Mouse (Mus musculus) neural tube, postnatal 0 days (tissue): ENCODE data around the gene Olfr361. TPM values are rescaled to one million over a fixed set of nuclear protein-coding genes. Genes with fewer than 3 reads are reported as not detected.

Experiments used
- polyA plus RNA-seq: library from polyadenylated mRNA; unstranded; fragments of >200 nt; fragmentation: Nextera tagmentation; extraction: Ambion mirVana; gene quantifications from 2 replicates; pipeline ENCODE4 v1.2.1, GENCODE M21; 2015

Olfr361 gene
- not detected in 2 replicates for polyA plus RNA-seq

DNA sequence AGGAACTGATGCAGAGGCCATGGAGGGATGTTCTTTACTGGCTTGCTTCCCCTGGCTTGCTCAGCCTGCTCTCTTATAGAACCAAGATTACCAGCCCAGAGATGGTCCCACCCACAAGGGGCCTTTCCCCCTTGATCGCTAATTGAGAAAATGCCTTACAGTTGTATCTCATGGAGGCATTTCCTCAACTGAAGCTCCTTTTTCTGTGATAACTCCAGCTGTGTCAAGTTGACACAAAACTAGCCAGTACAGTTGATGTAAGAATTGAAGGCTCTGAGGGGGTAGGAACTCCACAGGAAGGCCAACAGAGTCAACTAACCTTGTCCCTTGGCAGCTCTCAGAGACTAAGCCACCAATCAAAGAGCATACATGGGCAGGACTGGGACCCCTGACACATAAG lies at the start of gene Olfr361:
Olfr361 (minus strand) TSS at position 101 of the 400 bp plus-strand sequence.

DNA sequence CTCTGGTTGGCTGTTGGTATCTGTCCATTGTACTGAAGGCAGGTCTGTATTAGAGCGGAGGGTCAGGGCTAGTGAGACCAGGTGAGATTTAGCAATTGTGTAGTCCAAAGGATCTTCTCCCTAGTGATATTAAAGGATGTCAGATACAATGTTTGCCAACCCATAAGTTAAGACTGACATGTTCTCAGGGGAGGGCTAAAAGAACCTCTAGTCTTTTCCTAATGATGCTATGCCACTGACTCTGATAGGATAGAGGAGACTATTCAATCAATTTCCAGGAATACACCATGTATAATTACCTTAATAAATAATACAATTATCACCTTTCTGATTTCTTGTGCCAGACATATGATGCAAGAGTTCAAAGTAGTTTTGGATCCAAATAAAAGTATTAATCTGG lies 28.7 kb upstream of the Olfr361 start, which contains the start of gene Olfr362:
Olfr362 (minus strand) TSS at position 101 of the 400 bp plus-strand sequence.

DNA sequence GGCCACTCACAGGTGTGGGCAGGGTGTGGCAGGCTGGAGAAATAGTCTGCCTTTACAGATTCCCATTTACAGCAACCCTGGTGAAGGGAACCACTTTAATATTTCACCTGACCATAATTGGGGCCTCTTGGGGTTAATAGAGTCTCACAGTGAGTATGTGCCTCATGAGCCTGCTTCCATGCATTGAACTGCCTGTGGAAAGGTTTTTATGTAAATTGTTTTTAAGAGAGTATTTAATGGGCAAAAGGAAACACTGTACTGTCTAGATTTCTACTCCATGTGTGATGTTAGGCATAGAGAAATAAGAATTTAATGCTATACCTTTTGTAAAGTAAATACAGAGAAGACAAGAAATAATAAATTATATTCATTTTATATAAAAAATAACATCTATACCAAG lies 23.6 kb downstream of the Olfr361 start, which contains the start of gene Olfr360:
Olfr360 (plus strand) TSS at position 301 of the 400 bp plus-strand sequence.

Other genes with a start within 250 kb of the Olfr361 start
- not detected in 2 replicates for gene Olfr350, start 243.0 kb downstream of the Olfr361 start, polyA plus RNA-seq
- gene Olfr351, start 226.6 kb downstream of the Olfr361 start, polyA plus RNA-seq: not detected in 2 replicates
- not detected in 2 replicates for gene Olfr352, start 220.8 kb downstream of the Olfr361 start, polyA plus RNA-seq
- gene Olfr353, start 196.4 kb downstream of the Olfr361 start, polyA plus RNA-seq: not detected in 2 replicates
- gene Olfr354, start 183.6 kb downstream of the Olfr361 start, polyA plus RNA-seq: not detected in 2 replicates
- gene Olfr355, start 160.4 kb downstream of the Olfr361 start, polyA plus RNA-seq: not detected in 2 replicates
- gene Olfr356, start 152.2 kb downstream of the Olfr361 start, polyA plus RNA-seq: not detected in 2 replicates
- gene Olfr357, start 95.5 kb downstream of the Olfr361 start, polyA plus RNA-seq: not detected in 2 replicates
- gene Olfr358, start 80.0 kb downstream of the Olfr361 start, polyA plus RNA-seq: not detected in 2 replicates
- gene Olfr360, start 23.5 kb downstream of the Olfr361 start, polyA plus RNA-seq: not detected in 2 replicates
- gene Olfr362, start 28.6 kb upstream of the Olfr361 start, polyA plus RNA-seq: not detected in 2 replicates
- not detected in 2 replicates for gene Olfr364-ps1, start 50.0 kb upstream of the Olfr361 start, polyA plus RNA-seq
- not detected in 2 replicates for gene Olfr365, start 98.9 kb upstream of the Olfr361 start, polyA plus RNA-seq
- not detected in 2 replicates for gene Olfr366, start 122.3 kb upstream of the Olfr361 start, polyA plus RNA-seq
- gene Olfr368, start 237.2 kb upstream of the Olfr361 start, polyA plus RNA-seq: not detected in 2 replicates